Mouse (Mus musculus) liver, embryonic 14.5 days (tissue): ENCODE results near the gene Hsd11b1.

Experiments used
- CTCF ChIP-seq: IDR thresholded peaks from 2 replicates; pipeline ENCODE4 v1.5.1; 2016; ENCODE audit warnings: antibody characterized with exemption, low read depth, control low read depth
- EP300 ChIP-seq: IDR thresholded peaks from 2 replicates; pipeline ENCODE4 v1.6.1; 2016; ENCODE audit warnings: antibody characterized with exemption, low read depth

DNA sequence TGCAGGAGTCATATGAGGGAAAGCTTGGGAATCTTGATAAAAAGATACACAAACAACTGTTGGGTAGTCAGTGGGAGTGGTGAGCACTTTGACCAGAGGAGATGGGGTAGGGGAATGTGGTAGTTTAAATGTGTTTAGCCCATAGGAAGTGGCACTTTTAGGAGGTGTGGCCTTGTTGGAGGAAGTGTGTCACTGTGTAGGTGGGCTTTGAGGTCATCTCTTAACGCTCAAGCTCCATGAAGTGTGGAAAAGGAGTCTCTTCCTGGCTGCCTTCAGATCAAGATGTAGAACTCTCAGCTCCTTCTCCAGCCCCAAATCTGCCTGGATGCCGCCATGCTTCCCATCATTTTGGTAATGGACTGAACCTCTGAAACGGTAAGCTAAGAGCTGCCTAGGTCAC is 56.4 kb downstream of the Hsd11b1 start, which contains the start of gene Lamb3:
- TF ChIP-seq CTCF: no peak
- no peak for TF ChIP-seq EP300
